Mouse (Mus musculus): ENCODE results near the gene Hoxa13. TPM values are rescaled to one million over a fixed set of nuclear protein-coding genes. Genes with fewer than 3 reads are reported as not detected.

Hoxa13 gene
- polyA plus RNA-seq, 1 experiment from 2014 or later, result not detected

DNA sequence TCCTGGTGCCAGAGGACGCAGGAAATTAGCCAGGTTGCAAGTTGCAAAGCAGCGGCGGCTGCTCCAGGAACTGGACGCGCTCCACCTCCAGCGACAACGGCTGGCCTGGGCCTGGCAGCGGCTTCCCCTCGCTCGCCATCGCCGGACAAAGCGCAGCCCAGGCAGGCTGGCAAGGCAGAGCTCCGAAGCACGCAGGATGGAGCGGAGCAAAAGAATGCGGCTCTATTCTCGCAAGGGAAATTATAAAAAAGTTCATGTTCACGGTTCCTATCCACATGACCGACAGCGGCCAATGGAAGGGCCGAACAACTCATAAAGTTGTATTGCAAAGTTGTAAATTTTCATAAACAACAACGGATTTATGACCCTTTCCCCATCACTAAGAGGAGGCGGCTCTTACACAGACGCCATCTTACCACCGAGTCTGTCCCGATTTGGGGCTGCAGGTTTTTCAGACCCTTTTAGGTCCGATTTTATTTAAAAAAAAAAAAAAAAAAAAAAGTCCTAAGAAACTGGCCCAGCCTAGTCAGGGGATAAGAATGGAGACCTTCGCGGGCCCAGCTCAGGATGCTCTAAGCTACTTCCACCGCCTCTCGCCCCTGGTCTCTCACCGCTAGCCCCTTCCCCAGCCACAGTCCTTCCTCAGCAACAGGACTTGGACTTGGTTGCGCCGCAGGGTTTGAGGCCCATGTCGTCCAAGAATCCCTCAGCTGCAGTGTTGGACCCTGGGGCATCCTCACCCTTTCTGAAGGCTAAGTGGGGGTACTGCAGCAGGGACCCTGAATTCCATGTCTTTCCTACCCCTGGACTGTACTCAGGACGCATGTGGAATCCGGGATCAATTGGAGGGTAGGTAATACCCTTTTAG lies 47.3 kb downstream of the Hoxa13 start, which contains the start of the genes Hoxa3 and Gm28308:
Hoxa3 (minus strand) TSS at position 218 of the 868 bp plus-strand sequence.
Gm28308 (minus strand) TSS at position 221 of the 868 bp plus-strand sequence.
- Histone ChIP-seq H3K4me3 (ENCODE audit: low read depth, low read length) (no peak within 1 kb of the TSS; the same call in 1 of the 2 replicates), H3K36me3 (ENCODE audit: control insufficient read depth, insufficient read depth, low read length) (no peaks in the 10 kb centered on the region), H3K4me2 (replicated peaks; ENCODE audit: low read depth, low read length) (no peak within 1 kb of the TSS; the same call in 1 of the 2 replicates), H3K9ac (ENCODE audit: low read depth, low read length) (no peak within 1 kb of the TSS), H3K27me3 (ENCODE audit: control insufficient read depth, insufficient read depth, low read length) (peaks cover 97% of the 10 kb centered on the region), H3K9me3 (ENCODE audit: control insufficient read depth, low read length) (no peaks in the 10 kb centered on the region), H3K4me1 (replicated peaks; ENCODE audit: control insufficient read depth, insufficient read depth, low read length) (peaks cover 9% of the 10 kb centered on the region; the same call in 1 of the 2 replicates), H3K27ac (ENCODE audit: low read depth, low read length) (no peak within 1 kb of the TSS)
- DNase-seq (ENCODE audit: low spot score) (no peak), ATAC-seq (ENCODE audit: low FRiP score) (no peak)
- 2% methylated on average over 38 of the region's 38 CpGs for WGBS

- H3K4me1 ChIP-seq (replicated peaks; ENCODE audit: control insufficient read depth, insufficient read depth, low read length), result peaks cover 9% of the 10 kb centered on the region; the same call in 1 of the 2 replicates
- ATAC-seq (ENCODE audit: low FRiP score) (no peak), DNase-seq (ENCODE audit: low spot score) (peak; percentile 59)
- H3K4me2 ChIP-seq (replicated peaks; ENCODE audit: low read depth, low read length), result no peak overlapping the region; the same call in 1 of the 2 replicates
- no peak overlapping the region for H3K9ac ChIP-seq (ENCODE audit: low read depth, low read length)
- no peaks in the 10 kb centered on the region for H3K36me3 ChIP-seq (ENCODE audit: control insufficient read depth, insufficient read depth, low read length)
- H3K27ac ChIP-seq (ENCODE audit: low read depth, low read length), result no peak overlapping the region
- H3K27me3 ChIP-seq (ENCODE audit: control insufficient read depth, insufficient read depth, low read length), result peaks cover 96% of the 10 kb centered on the region
- no peaks in the 10 kb centered on the region for H3K9me3 ChIP-seq (ENCODE audit: control insufficient read depth, low read length)
- no peak overlapping the region; the same call in 1 of the 2 replicates for H3K4me3 ChIP-seq (ENCODE audit: low read depth, low read length)
- under 1% methylated on average over 22 of the region's 22 CpGs for WGBS
Observed at GRCm38 (mm10) chr6:52212556-52213118, 48.0 kb downstream of the Hoxa13 start.

DNA sequence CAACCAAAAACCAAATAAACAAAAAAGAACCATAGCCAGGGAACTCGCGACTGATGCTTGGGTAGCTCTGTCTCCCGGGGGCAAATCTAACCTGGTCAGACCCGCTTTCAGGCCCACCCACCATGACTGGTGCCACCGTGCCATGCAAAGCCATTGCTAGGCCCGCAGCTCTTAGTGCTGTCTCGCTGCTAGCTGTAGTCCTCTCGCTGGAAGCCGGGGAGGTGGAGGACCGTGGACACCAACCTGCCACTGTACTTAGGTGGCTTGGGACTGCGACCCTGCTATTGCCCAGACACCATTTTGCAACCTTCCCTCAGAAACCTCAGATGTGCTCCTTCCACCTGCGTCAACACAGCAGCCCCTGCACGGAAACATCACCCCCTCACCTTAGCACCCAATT lies 48.7 kb downstream of the Hoxa13 start:
- peaks cover 4% of the 10 kb centered on the region; the same call in 1 of the 2 replicates for H3K4me1 ChIP-seq (replicated peaks; ENCODE audit: control insufficient read depth, insufficient read depth, low read length)
- DNase-seq (ENCODE audit: low spot score) (peak; percentile 56), ATAC-seq (ENCODE audit: low FRiP score) (no peak)
- H3K4me2 ChIP-seq (replicated peaks; ENCODE audit: low read depth, low read length), result no peak overlapping the region
- peaks cover 96% of the 10 kb centered on the region for H3K27me3 ChIP-seq (ENCODE audit: control insufficient read depth, insufficient read depth, low read length)
- 5% methylated on average over 13 of the region's 13 CpGs for WGBS
- H3K36me3 ChIP-seq (ENCODE audit: control insufficient read depth, insufficient read depth, low read length), result no peaks in the 10 kb centered on the region
- H3K9me3 ChIP-seq (ENCODE audit: control insufficient read depth, low read length), result no peaks in the 10 kb centered on the region
- no peak overlapping the region for H3K27ac ChIP-seq (ENCODE audit: low read depth, low read length)
- H3K9ac ChIP-seq (ENCODE audit: low read depth, low read length), result no peak overlapping the region
- H3K4me3 ChIP-seq (ENCODE audit: low read depth, low read length), result no peak overlapping the region

GRCm38 (mm10) chr6:52211170-52211935 lies 49.3 kb downstream of the Hoxa13 start:
- Histone ChIP-seq H3K27me3 (ENCODE audit: control insufficient read depth, insufficient read depth, low read length) (peaks cover 96% of the 10 kb centered on the region), H3K4me2 (replicated peaks; ENCODE audit: low read depth, low read length) (no peak overlapping the region), H3K9ac (ENCODE audit: low read depth, low read length) (no peak overlapping the region), H3K36me3 (ENCODE audit: control insufficient read depth, insufficient read depth, low read length) (no peaks in the 10 kb centered on the region), H3K9me3 (ENCODE audit: control insufficient read depth, low read length) (no peaks in the 10 kb centered on the region), H3K4me1 (replicated peaks; ENCODE audit: control insufficient read depth, insufficient read depth, low read length) (peaks cover 4% of the 10 kb centered on the region; the same call in 1 of the 2 replicates), H3K4me3 (ENCODE audit: low read depth, low read length) (no peak overlapping the region; the same call in 1 of the 2 replicates), H3K27ac (ENCODE audit: low read depth, low read length) (no peak overlapping the region)
- ATAC-seq (ENCODE audit: low FRiP score), result peak; percentile 59
- WGBS, result 1% methylated on average over 37 of the region's 37 CpGs
- DNase-seq (ENCODE audit: low spot score), result peak; percentile 69

DNA sequence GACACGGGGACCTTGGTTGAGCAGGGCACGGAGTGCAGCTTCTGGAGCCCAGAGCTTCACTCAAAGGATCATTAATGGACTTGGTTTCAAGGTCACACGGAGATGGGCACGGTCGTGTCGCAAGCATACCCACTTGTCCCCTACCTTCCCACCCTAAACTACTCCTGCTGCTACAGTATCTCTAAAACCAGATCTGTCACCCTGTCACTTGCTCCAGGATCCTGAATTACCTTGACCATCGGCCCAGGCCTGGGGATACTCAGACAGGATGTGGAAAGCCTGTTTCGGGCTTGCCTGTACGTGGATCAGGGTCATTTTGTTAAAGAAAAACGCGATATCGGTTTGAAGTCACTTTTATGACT lies 51.0 kb downstream of the Hoxa13 start:
- no peak for ATAC-seq (ENCODE audit: low FRiP score)
- peak; percentile 62 for DNase-seq (ENCODE audit: low spot score)
- Histone ChIP-seq H3K27ac (ENCODE audit: low read depth, low read length) (no peak overlapping the region), H3K4me2 (replicated peaks; ENCODE audit: low read depth, low read length) (no peak overlapping the region), H3K36me3 (ENCODE audit: control insufficient read depth, insufficient read depth, low read length) (no peaks in the 10 kb centered on the region), H3K9me3 (ENCODE audit: control insufficient read depth, low read length) (no peaks in the 10 kb centered on the region), H3K4me1 (replicated peaks; ENCODE audit: control insufficient read depth, insufficient read depth, low read length) (peaks cover 4% of the 10 kb centered on the region; the same call in 1 of the 2 replicates), H3K4me3 (ENCODE audit: low read depth, low read length) (no peak overlapping the region), H3K27me3 (ENCODE audit: control insufficient read depth, insufficient read depth, low read length) (peaks cover 93% of the 10 kb centered on the region), H3K9ac (ENCODE audit: low read depth, low read length) (no peak overlapping the region)
- 6% methylated on average over 12 of the region's 12 CpGs for WGBS

DNA sequence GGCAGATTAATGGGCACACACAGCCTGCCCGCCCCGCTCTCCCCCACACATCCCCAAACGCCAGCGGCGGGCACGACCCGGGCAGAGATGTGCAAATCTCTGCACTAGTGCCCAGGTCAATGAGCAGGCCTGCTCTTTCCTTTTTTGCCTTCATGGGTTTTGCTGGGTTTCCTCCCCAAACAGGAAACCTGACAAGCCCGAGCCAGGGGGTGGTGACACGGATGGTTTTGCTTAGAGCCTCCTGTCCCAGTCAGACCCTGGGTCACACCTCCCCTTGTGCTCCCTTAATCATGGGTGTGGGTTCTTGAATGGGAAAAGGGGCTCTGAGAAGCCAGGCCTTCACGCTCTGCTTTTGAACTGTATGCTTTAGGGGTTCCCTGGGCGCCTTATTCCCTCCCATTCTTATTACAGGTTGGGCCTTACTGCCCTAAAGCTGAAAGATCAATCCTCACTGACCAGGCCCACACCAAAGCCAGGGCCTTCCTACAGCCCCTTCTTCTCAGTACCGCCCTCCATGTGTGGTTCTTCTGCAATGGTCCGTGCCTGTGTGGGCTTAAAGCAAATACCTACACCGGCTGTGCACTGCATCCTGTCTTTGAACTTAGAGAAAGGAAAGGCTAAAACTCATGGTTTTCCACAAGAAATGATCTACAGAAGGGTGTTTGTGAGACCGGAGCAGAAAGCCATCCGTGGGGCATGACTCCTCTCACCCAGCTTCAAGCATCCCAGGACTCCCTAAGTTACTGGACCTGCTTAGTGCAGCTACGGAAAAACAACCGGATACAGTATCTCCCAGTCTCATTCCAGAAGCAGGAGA lies 51.6 kb downstream of the Hoxa13 start:
- ATAC-seq (ENCODE audit: low FRiP score) (no peak), DNase-seq (ENCODE audit: low spot score) (peak; percentile 55)
- Histone ChIP-seq H3K9me3 (ENCODE audit: control insufficient read depth, low read length) (no peaks in the 10 kb centered on the region), H3K4me1 (replicated peaks; ENCODE audit: control insufficient read depth, insufficient read depth, low read length) (peaks cover 4% of the 10 kb centered on the region; the same call in 1 of the 2 replicates), H3K4me3 (ENCODE audit: low read depth, low read length) (no peak overlapping the region; the same call in 1 of the 2 replicates), H3K4me2 (replicated peaks; ENCODE audit: low read depth, low read length) (peak overlapping the region; percentile 23; the same call in 1 of the 2 replicates), H3K9ac (ENCODE audit: low read depth, low read length) (no peak overlapping the region), H3K27me3 (ENCODE audit: control insufficient read depth, insufficient read depth, low read length) (peaks cover 93% of the 10 kb centered on the region), H3K36me3 (ENCODE audit: control insufficient read depth, insufficient read depth, low read length) (no peaks in the 10 kb centered on the region), H3K27ac (ENCODE audit: low read depth, low read length) (no peak overlapping the region)
- 2% methylated on average over 17 of the region's 18 CpGs for WGBS

- peak within 1 kb of the TSS; percentile 23 for H3K4me2 ChIP-seq (replicated peaks; ENCODE audit: low read depth, low read length)
Observed at GRCm38 (mm10) chr6:52208072-52208867, 52.4 kb downstream of the Hoxa13 start, which contains the start of gene Hoxa6. TSS of gene Hoxa6 (minus strand) at chr6:52208722.

More at GRCm38 (mm10) chr6:52208072-52208867, 52.4 kb downstream of the Hoxa13 start, which contains the start of gene Hoxa6:
- Histone ChIP-seq H3K9ac (ENCODE audit: low read depth, low read length) (0 out of 2 replicates have a peak within 1 kb of the TSS, but pooled peaks have one; percentile 11), H3K27me3 (ENCODE audit: control insufficient read depth, insufficient read depth, low read length) (peaks cover 94% of the 10 kb centered on the region), H3K36me3 (ENCODE audit: control insufficient read depth, insufficient read depth, low read length) (no peaks in the 10 kb centered on the region), H3K9me3 (ENCODE audit: control insufficient read depth, low read length) (no peaks in the 10 kb centered on the region), H3K4me1 (replicated peaks; ENCODE audit: control insufficient read depth, insufficient read depth, low read length) (peaks cover 4% of the 10 kb centered on the region; the same call in 1 of the 2 replicates), H3K27ac (ENCODE audit: low read depth, low read length) (0 out of 2 replicates have a peak within 1 kb of the TSS, but pooled peaks have one; percentile 30), H3K4me3 (ENCODE audit: low read depth, low read length) (peak within 1 kb of the TSS; percentile 23)
- DNase-seq (ENCODE audit: low spot score) (peak; percentile 55), ATAC-seq (ENCODE audit: low FRiP score) (no peak)
- 1% methylated on average over 42 of the region's 47 CpGs for WGBS

Data from hindbrain, embryonic 11.5 days (tissue).